Mouse (Mus musculus): ENCODE results near the gene Klf2.

DNA sequence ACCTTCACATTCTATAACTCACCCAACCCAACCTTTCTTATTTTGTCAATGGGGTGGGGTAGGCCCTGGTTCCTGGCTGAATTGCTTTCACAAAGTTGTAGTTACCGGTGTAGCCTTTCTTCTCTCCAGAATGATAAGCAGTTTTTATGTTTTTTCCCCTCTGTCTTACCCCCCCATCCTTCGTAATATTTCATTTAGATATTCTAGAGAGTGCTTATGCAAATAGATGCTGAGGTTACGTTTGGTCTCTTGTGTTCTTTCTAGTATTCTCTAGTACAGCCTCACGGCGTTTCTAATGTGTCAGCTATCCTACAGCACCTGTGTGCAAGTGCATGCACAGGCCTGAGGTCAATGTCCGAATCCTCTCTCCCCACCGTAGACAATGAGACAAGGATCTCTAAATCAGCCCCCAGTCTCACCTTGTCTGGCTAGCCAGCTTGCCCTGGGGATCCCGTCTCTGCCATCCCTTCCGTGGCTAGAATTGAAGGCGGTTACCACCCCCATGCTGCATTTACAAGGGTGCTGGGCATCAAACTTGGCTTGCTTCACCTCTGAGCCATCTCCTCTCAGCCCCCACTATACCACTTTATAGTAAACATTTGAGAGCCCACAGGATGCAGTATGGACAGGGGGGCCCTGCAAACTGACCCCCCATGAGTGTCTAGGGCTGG lies 5.3 kb downstream of the Klf2 start:
- TF ChIP-seq CTCF (IDR thresholded peaks at IDR 0.05; ENCODE audit: low read depth), result no peak
- no peak for TF ChIP-seq EP300 (optimal IDR thresholded peaks at IDR 0.05)
